Comparison of ENCODE assay signal across 10 mouse cellular contexts in the genomic region with DNA sequence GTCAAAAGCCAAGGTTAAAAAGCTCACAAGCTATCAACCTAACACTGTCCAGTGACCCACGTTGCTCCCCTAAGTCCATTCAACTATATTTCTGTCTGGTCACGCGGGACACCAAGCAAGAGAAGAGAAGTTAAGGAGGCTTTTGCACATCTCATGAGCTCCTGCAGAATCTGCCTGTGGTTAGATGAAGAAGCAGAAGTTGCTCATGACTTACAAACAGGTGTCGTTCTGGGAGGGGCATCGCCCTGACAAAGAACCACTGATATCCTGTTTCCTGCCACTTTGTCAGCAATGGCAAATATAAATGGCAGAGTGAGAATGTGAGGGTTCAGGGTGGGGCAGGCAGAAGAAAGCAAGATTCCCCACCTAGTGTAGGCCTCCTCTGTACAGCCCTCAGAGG. TPM values are rescaled to one million over a fixed set of nuclear protein-coding genes. Genes with fewer than 3 reads are reported as not detected.
DNase-seq lines count a peak whose midpoint lies in the region; ATAC-seq lines count a peak whose summit lies in the region.
"Had no signal": no experiment of that assay in that cellular context is flagged by ENCODE, and none has a peak within 500 bp of the region (broad histone marks: within the 10 kb centered on the region; RNA-seq: fewer than 3 reads in every experiment).

No protein-coding gene starts in this region.

- 0 out of 2 replicates have a peak, but pooled peaks have one; percentile 18 for ATAC-seq in liver, embryonic 15.5 days (ENCODE audit: insufficient read depth)
- peak; percentile 87 to 91 for ATAC-seq in hematopoietic stem cell, adult 5-6 weeks (replicated peaks in 1 of 2; ENCODE audit: insufficient read depth in 1 of 2, low FRiP score in 2 of 2, low TSS enrichment in 1 of 2, low read depth in 1 of 2, poor library complexity in 2 of 2, severe bottlenecking in 2 of 2)

- no peak for DNase-seq in liver
- DNase-seq in spleen, adult 18-20 months = peak; percentile 58 to 60
- DNase-seq in left cerebral cortex, postnatal 36 days (ENCODE audit: low spot score in 2 of 2) = no peak
- no peak for DNase-seq in kidney, postnatal 14 days
- DNase-seq in embryonic facial prominence, embryonic 10.5 days (ENCODE audit: low spot score) = no peak
- no peak for DNase-seq in kidney, adult 9 months
- DNase-seq: lung, adult 2 months had no signal

- H3K4me1 ChIP-seq in liver, embryonic 15.5 days (replicated peaks) = no peaks in the 10 kb centered on the region; the same call in 1 of the 2 replicates
- H3K4me1 ChIP-seq in embryonic facial prominence, embryonic 10.5 days = no peaks in the 10 kb centered on the region

- no peak overlapping the region for H3K4me2 ChIP-seq in liver, embryonic 15.5 days

- intact Hi-C loops in left cerebral cortex, postnatal 36 days (cut with DNase I) = no loop called here

- H3K27me3 ChIP-seq in liver, embryonic 15.5 days = no peaks in the 10 kb centered on the region; the same call in 1 of the 2 replicates
- H3K27me3 ChIP-seq in embryonic facial prominence, embryonic 10.5 days (replicated peaks; ENCODE audit: low read depth, poor library complexity, severe bottlenecking) = no peaks in the 10 kb centered on the region

- H3K36me3 ChIP-seq in liver, embryonic 15.5 days (replicated peaks) = no peaks in the 10 kb centered on the region
- no peaks in the 10 kb centered on the region for H3K36me3 ChIP-seq in embryonic facial prominence, embryonic 10.5 days (replicated peaks)

- no peak overlapping the region for H3K4me3 ChIP-seq in liver, embryonic 15.5 days (replicated peaks)
- H3K4me3 ChIP-seq in embryonic facial prominence, embryonic 10.5 days = no peak overlapping the region
- H3K4me3 ChIP-seq: erythroblast, embryonic 14.5 days had no signal

- 14% methylated on average over 5 of the region's 5 CpGs for WGBS in liver, embryonic 15.5 days (ENCODE audit: insufficient replicate concordance)
- 92% methylated on average over 5 of the region's 5 CpGs for WGBS in embryonic facial prominence, embryonic 10.5 days

- 0 out of 2 replicates have a peak overlapping the region, but pooled peaks have one; percentile 9 for H3K27ac ChIP-seq in liver, embryonic 15.5 days (replicated peaks)
- no peak overlapping the region for H3K27ac ChIP-seq in embryonic facial prominence, embryonic 10.5 days (replicated peaks)

- H3K9ac ChIP-seq in liver, embryonic 15.5 days = no peak overlapping the region

- H3K9me3 ChIP-seq in liver, embryonic 15.5 days (replicated peaks) = no peaks in the 10 kb centered on the region
- H3K9me3 ChIP-seq in embryonic facial prominence, embryonic 10.5 days = no peaks in the 10 kb centered on the region

RNA-seq across cellular contexts. Expression of gene Lrrc8d, which starts 57.3 kb away (rescaled TPM):
- 8.1 and 8.4 TPM in 2 replicates for polyA plus RNA-seq in liver, embryonic 15.5 days (2015; fragmentation: Nextera tagmentation; extraction: Ambion mirVana)
- 23.8 and 25.3 TPM in 2 replicates for total RNA-seq in hematopoietic stem cell, adult 5-6 weeks (2017)
- 10 to 100 TPM; 38.7 to 39.1 TPM for total RNA-seq in left cerebral cortex, postnatal 36 days (2021)
- 22.2 TPM in 2 replicates for polyA plus RNA-seq in embryonic facial prominence, embryonic 10.5 days (2016; fragmentation: Nextera tagmentation; extraction: Ambion mirVana)

Comparison
In these comparisons a context has a peak if more than half of its experiments do, and no peak if none do; other contexts are left out.
1. DNase-seq: peak in spleen, adult 18-20 months (2 of 2); none in liver (single experiment), left cerebral cortex, postnatal 36 days (0 of 2), kidney, postnatal 14 days (single experiment), embryonic facial prominence, embryonic 10.5 days (single experiment) and kidney, adult 9 months (single experiment).